Mouse (Mus musculus): ENCODE measurements around the gene Lrrtm4. TPM values are rescaled to one million over a fixed set of nuclear protein-coding genes. Genes with fewer than 3 reads are reported as not detected.

Gene Lrrtm4
- polyA plus RNA-seq, 1 experiment from 2014 or later, result 0.33 TPM

- no peak overlapping the region for H3K27ac ChIP-seq (ENCODE audit: low read depth)
- 73% methylated on average over 2 of the region's 2 CpGs for WGBS
- no peak for TF ChIP-seq CTCF (IDR thresholded peaks at IDR 0.05; ENCODE audit: low read depth)
- H3K4me1 ChIP-seq (ENCODE audit: insufficient read depth), result no peaks in the 10 kb centered on the region
- no peak overlapping the region for H3K4me3 ChIP-seq (ENCODE audit: low read depth, low read length)
- ATAC-seq (ENCODE audit: insufficient read depth), result no peak
- no peaks in the 10 kb centered on the region for H3K36me3 ChIP-seq (ENCODE audit: insufficient read depth)
- H3K9ac ChIP-seq, result no peak overlapping the region
- no peaks in the 10 kb centered on the region for H3K9me3 ChIP-seq (ENCODE audit: low read depth, low read length)
- no peak for DNase-seq
- no peak overlapping the region for H3K4me2 ChIP-seq
- no peaks in the 10 kb centered on the region for H3K27me3 ChIP-seq (ENCODE audit: insufficient read depth, low read length)
Observed at GRCm38 (mm10) chr6:80105343-80105742, 86.7 kb downstream of the Lrrtm4 start.

GRCm38 (mm10) chr6:80105843-80106242, 87.2 kb downstream of the Lrrtm4 start:
- H3K4me3 ChIP-seq (ENCODE audit: low read depth, low read length), result no peak overlapping the region
- H3K9ac ChIP-seq, result no peak overlapping the region
- H3K4me1 ChIP-seq (ENCODE audit: insufficient read depth), result no peaks in the 10 kb centered on the region
- ATAC-seq (ENCODE audit: insufficient read depth), result no peak
- no peak for DNase-seq
- TF ChIP-seq CTCF (IDR thresholded peaks at IDR 0.05; ENCODE audit: low read depth), result no peak
- H3K27ac ChIP-seq (ENCODE audit: low read depth), result no peak overlapping the region
- WGBS, result 80% methylated on average over 1 of the region's 1 CpGs
- H3K9me3 ChIP-seq (ENCODE audit: low read depth, low read length), result no peaks in the 10 kb centered on the region
- no peaks in the 10 kb centered on the region for H3K27me3 ChIP-seq (ENCODE audit: insufficient read depth, low read length)
- H3K36me3 ChIP-seq (ENCODE audit: insufficient read depth), result no peaks in the 10 kb centered on the region
- H3K4me2 ChIP-seq, result no peak overlapping the region

GRCm38 (mm10) chr6:80126419-80126818, 107.7 kb downstream of the Lrrtm4 start:
- Histone ChIP-seq H3K4me2 (no peak overlapping the region), H3K9ac (no peak overlapping the region), H3K27ac (ENCODE audit: low read depth) (no peak overlapping the region), H3K9me3 (ENCODE audit: low read depth, low read length) (no peaks in the 10 kb centered on the region; the same call in 1 of the 2 replicates), H3K4me3 (ENCODE audit: low read depth, low read length) (no peak overlapping the region), H3K4me1 (ENCODE audit: insufficient read depth) (no peaks in the 10 kb centered on the region), H3K27me3 (ENCODE audit: insufficient read depth, low read length) (no peaks in the 10 kb centered on the region), H3K36me3 (ENCODE audit: insufficient read depth) (no peaks in the 10 kb centered on the region)
- no peak for TF ChIP-seq CTCF (IDR thresholded peaks at IDR 0.05; ENCODE audit: low read depth)
- 80% methylated on average over 1 of the region's 1 CpGs for WGBS
- ATAC-seq (ENCODE audit: insufficient read depth), result no peak
- DNase-seq, result no peak

GRCm38 (mm10) chr6:80162585-80162984, 143.9 kb downstream of the Lrrtm4 start:
- Histone ChIP-seq H3K36me3 (ENCODE audit: insufficient read depth) (no peaks in the 10 kb centered on the region), H3K27me3 (ENCODE audit: insufficient read depth, low read length) (no peaks in the 10 kb centered on the region), H3K9me3 (ENCODE audit: low read depth, low read length) (no peaks in the 10 kb centered on the region), H3K4me1 (ENCODE audit: insufficient read depth) (no peaks in the 10 kb centered on the region), H3K27ac (ENCODE audit: low read depth) (no peak overlapping the region), H3K4me3 (ENCODE audit: low read depth, low read length) (no peak overlapping the region), H3K4me2 (no peak overlapping the region), H3K9ac (no peak overlapping the region)
- TF ChIP-seq CTCF (IDR thresholded peaks at IDR 0.05; ENCODE audit: low read depth), result no peak
- ATAC-seq (ENCODE audit: insufficient read depth) (no peak), DNase-seq (no peak)
- WGBS, result 71% methylated on average over 4 of the region's 4 CpGs

- WGBS, result 80% methylated on average over 1 of the region's 1 CpGs
- Histone ChIP-seq H3K4me2 (no peak overlapping the region), H3K9ac (no peak overlapping the region), H3K9me3 (ENCODE audit: low read depth, low read length) (no peaks in the 10 kb centered on the region), H3K36me3 (ENCODE audit: insufficient read depth) (no peaks in the 10 kb centered on the region), H3K4me3 (ENCODE audit: low read depth, low read length) (no peak overlapping the region), H3K4me1 (ENCODE audit: insufficient read depth) (no peaks in the 10 kb centered on the region), H3K27me3 (ENCODE audit: insufficient read depth, low read length) (no peaks in the 10 kb centered on the region), H3K27ac (ENCODE audit: low read depth) (no peak overlapping the region)
- ATAC-seq (ENCODE audit: insufficient read depth) (no peak), DNase-seq (no peak)
- TF ChIP-seq CTCF (IDR thresholded peaks at IDR 0.05; ENCODE audit: low read depth), result no peak
Observed at GRCm38 (mm10) chr6:80181916-80182315, 163.2 kb downstream of the Lrrtm4 start.

- H3K4me3 ChIP-seq (ENCODE audit: low read depth, low read length), result no peak overlapping the region
- DNase-seq (no peak), ATAC-seq (ENCODE audit: insufficient read depth) (no peak)
- WGBS, result 77% methylated on average over 2 of the region's 2 CpGs
- TF ChIP-seq CTCF (IDR thresholded peaks at IDR 0.05; ENCODE audit: low read depth), result no peak
- no peaks in the 10 kb centered on the region for H3K4me1 ChIP-seq (ENCODE audit: insufficient read depth)
- no peak overlapping the region for H3K4me2 ChIP-seq
- H3K27ac ChIP-seq (ENCODE audit: low read depth), result no peak overlapping the region
- H3K9ac ChIP-seq, result no peak overlapping the region
- H3K9me3 ChIP-seq (ENCODE audit: low read depth, low read length), result no peaks in the 10 kb centered on the region
- no peaks in the 10 kb centered on the region for H3K27me3 ChIP-seq (ENCODE audit: insufficient read depth, low read length)
- H3K36me3 ChIP-seq (ENCODE audit: insufficient read depth), result no peaks in the 10 kb centered on the region
Observed at GRCm38 (mm10) chr6:80182353-80182752, 163.7 kb downstream of the Lrrtm4 start.

GRCm38 (mm10) chr6:80185489-80186113, 166.9 kb downstream of the Lrrtm4 start:
- Histone ChIP-seq H3K27ac (ENCODE audit: low read depth) (no peak overlapping the region), H3K9me3 (ENCODE audit: low read depth, low read length) (no peaks in the 10 kb centered on the region), H3K4me3 (ENCODE audit: low read depth, low read length) (no peak overlapping the region), H3K27me3 (ENCODE audit: insufficient read depth, low read length) (no peaks in the 10 kb centered on the region), H3K4me1 (ENCODE audit: insufficient read depth) (no peaks in the 10 kb centered on the region), H3K36me3 (ENCODE audit: insufficient read depth) (no peaks in the 10 kb centered on the region), H3K9ac (no peak overlapping the region), H3K4me2 (no peak overlapping the region)
- ATAC-seq (ENCODE audit: insufficient read depth) (no peak), DNase-seq (no peak)
- no peak for TF ChIP-seq CTCF (IDR thresholded peaks at IDR 0.05; ENCODE audit: low read depth)
- 74% methylated on average over 6 of the region's 6 CpGs for WGBS

All from lung, embryonic 14.5 days (tissue).